Comparison of ENCODE assay signal across 24 mouse cellular contexts in genomic region chr5:33214723-33215122, GRCm38 (mm10). TPM values are rescaled to one million over a fixed set of nuclear protein-coding genes. Genes with fewer than 3 reads are reported as not detected.
DNase-seq lines count a peak whose midpoint lies in the region; ATAC-seq and TF ChIP-seq lines count a peak whose summit lies in the region.
"Had no signal": no experiment of that assay in that cellular context is flagged by ENCODE, and none has a peak within 500 bp of the region (broad histone marks: within the 10 kb centered on the region; RNA-seq: fewer than 3 reads in every experiment).

No protein-coding gene starts in this region.

- no peaks in the 10 kb centered on the region for H3K27me3 ChIP-seq in forebrain, embryonic 11.5 days (ENCODE audit: control insufficient read depth, insufficient read depth, low read length)
- H3K27me3 ChIP-seq in forebrain, embryonic 14.5 days (replicated peaks; ENCODE audit: control insufficient read depth, insufficient read depth, low read length), result no peaks in the 10 kb centered on the region
- no peaks in the 10 kb centered on the region for H3K27me3 ChIP-seq in heart, embryonic 13.5 days (replicated peaks)
- no peaks in the 10 kb centered on the region for H3K27me3 ChIP-seq in intestine, embryonic 15.5 days (replicated peaks)
- no peaks in the 10 kb centered on the region for H3K27me3 ChIP-seq in intestine, postnatal 0 days (replicated peaks; ENCODE audit: control insufficient read depth, insufficient read depth, low read length)
- H3K27me3 ChIP-seq in stomach, postnatal 0 days (ENCODE audit: control insufficient read depth, insufficient read depth, low read length), result no peaks in the 10 kb centered on the region
- H3K27me3 ChIP-seq: embryonic facial prominence, embryonic 15.5 days; Patski had no signal

- no peak overlapping the region for H3K9ac ChIP-seq in forebrain, embryonic 11.5 days (ENCODE audit: low read length)
- H3K9ac ChIP-seq in forebrain, embryonic 14.5 days (ENCODE audit: low read length), result no peak overlapping the region
- H3K9ac ChIP-seq in heart, embryonic 13.5 days, result peak overlapping the region; percentile 64
- H3K9ac ChIP-seq in intestine, embryonic 15.5 days, result 0 out of 2 replicates have a peak overlapping the region, but pooled peaks have one; percentile 15
- no peak overlapping the region for H3K9ac ChIP-seq in intestine, postnatal 0 days (ENCODE audit: low read depth, low read length)
- 0 out of 2 replicates have a peak overlapping the region, but pooled peaks have one; percentile 18 for H3K9ac ChIP-seq in stomach, postnatal 0 days (ENCODE audit: low read length)
- H3K9ac ChIP-seq: embryonic facial prominence, embryonic 15.5 days; hindbrain, embryonic 14.5 days had no signal

- no peaks in the 10 kb centered on the region for H3K36me3 ChIP-seq in forebrain, embryonic 11.5 days (ENCODE audit: control insufficient read depth, insufficient read depth, low read length)
- H3K36me3 ChIP-seq in forebrain, embryonic 14.5 days (ENCODE audit: control insufficient read depth, insufficient read depth, low read length), result no peaks in the 10 kb centered on the region
- H3K36me3 ChIP-seq in heart, embryonic 13.5 days, result peaks cover 17% of the 10 kb centered on the region
- H3K36me3 ChIP-seq in intestine, embryonic 15.5 days, result no peaks in the 10 kb centered on the region
- H3K36me3 ChIP-seq in intestine, postnatal 0 days (ENCODE audit: control insufficient read depth, insufficient read depth), result no peaks in the 10 kb centered on the region
- no peaks in the 10 kb centered on the region for H3K36me3 ChIP-seq in stomach, postnatal 0 days (ENCODE audit: control insufficient read depth, insufficient read depth, low read length)
- H3K36me3 ChIP-seq: embryonic facial prominence, embryonic 15.5 days; forebrain, embryonic 10.5 days; hindbrain, embryonic 10.5 days had no signal

- H3K27ac ChIP-seq in forebrain, embryonic 11.5 days (ENCODE audit: low read depth, low read length), result no peak overlapping the region
- H3K27ac ChIP-seq in forebrain, embryonic 14.5 days (ENCODE audit: low read depth, low read length), result no peak overlapping the region
- no peak overlapping the region for H3K27ac ChIP-seq in heart, embryonic 13.5 days (replicated peaks)
- no peak overlapping the region for H3K27ac ChIP-seq in intestine, embryonic 15.5 days
- H3K27ac ChIP-seq in intestine, postnatal 0 days (ENCODE audit: low read depth, low read length), result no peak overlapping the region
- no peak overlapping the region for H3K27ac ChIP-seq in stomach, postnatal 0 days (replicated peaks)
- H3K27ac ChIP-seq: embryonic facial prominence, embryonic 15.5 days; forebrain, embryonic 10.5 days; hindbrain, embryonic 10.5 days; hindbrain, embryonic 14.5 days had no signal

- no peak for TF ChIP-seq CTCF in intestine, postnatal 0 days (IDR thresholded peaks at IDR 0.05; ENCODE audit: low read depth)
- no peak for TF ChIP-seq CTCF in stomach, postnatal 0 days (IDR thresholded peaks at IDR 0.05; ENCODE audit: low read depth)

- WGBS in forebrain, embryonic 11.5 days, result 79% methylated on average over 4 of the region's 4 CpGs
- 82% methylated on average over 4 of the region's 4 CpGs for WGBS in forebrain, embryonic 14.5 days
- 50% methylated on average over 4 of the region's 4 CpGs for WGBS in heart, embryonic 13.5 days
- whole genome bisulfite sequencing in intestine, embryonic 15.5 days, result 71% methylated on average over 4 of the region's 4 CpGs
- WGBS in intestine, postnatal 0 days, result 68% methylated on average over 4 of the region's 4 CpGs
- WGBS in stomach, postnatal 0 days, result 77% methylated on average over 4 of the region's 4 CpGs

- no peaks in the 10 kb centered on the region for H3K9me3 ChIP-seq in forebrain, embryonic 11.5 days (ENCODE audit: control insufficient read depth, low read length)
- H3K9me3 ChIP-seq in forebrain, embryonic 14.5 days (replicated peaks; ENCODE audit: control insufficient read depth, low read length), result no peaks in the 10 kb centered on the region
- H3K9me3 ChIP-seq in heart, embryonic 13.5 days, result no peaks in the 10 kb centered on the region
- no peaks in the 10 kb centered on the region for H3K9me3 ChIP-seq in intestine, embryonic 15.5 days
- H3K9me3 ChIP-seq in intestine, postnatal 0 days (ENCODE audit: control insufficient read depth), result no peaks in the 10 kb centered on the region
- H3K9me3 ChIP-seq in stomach, postnatal 0 days (ENCODE audit: control insufficient read depth, low read length), result no peaks in the 10 kb centered on the region
- H3K9me3 ChIP-seq: embryonic facial prominence, embryonic 15.5 days; forebrain, embryonic 10.5 days; hindbrain, embryonic 10.5 days had no signal

- peak; percentile 17 for DNase-seq in forebrain, embryonic 11.5 days (ENCODE audit: low spot score)
- DNase-seq in forebrain, embryonic 14.5 days (ENCODE audit: low spot score), result no peak
- DNase-seq in heart, adult 8-10 months (ENCODE audit: low spot score), result no peak
- DNase-seq in stomach, postnatal 0 days (ENCODE audit: low spot score), result no peak
- DNase-seq: adrenal gland, postnatal 25 days; cerebellum, adult 11 months; cerebellum, adult 8-10 months; cerebellum, postnatal 14 days; embryo, embryonic 11 days; gastrocnemius, postnatal 14 days; kidney, adult 8-10 months had no signal

- H3K4me1 ChIP-seq in forebrain, embryonic 11.5 days (replicated peaks; ENCODE audit: control insufficient read depth, insufficient read depth, low read length), result peaks cover 5% of the 10 kb centered on the region
- H3K4me1 ChIP-seq in forebrain, embryonic 14.5 days (ENCODE audit: control insufficient read depth, insufficient read depth, low read length), result no peaks in the 10 kb centered on the region
- H3K4me1 ChIP-seq in heart, embryonic 13.5 days, result peaks cover 50% of the 10 kb centered on the region
- H3K4me1 ChIP-seq in intestine, embryonic 15.5 days (replicated peaks), result peaks cover 36% of the 10 kb centered on the region
- H3K4me1 ChIP-seq in intestine, postnatal 0 days (replicated peaks; ENCODE audit: control insufficient read depth, insufficient read depth, low read length), result peaks cover 6% of the 10 kb centered on the region; the same call in 1 of the 2 replicates
- H3K4me1 ChIP-seq in stomach, postnatal 0 days (replicated peaks; ENCODE audit: control insufficient read depth, insufficient read depth), result peaks cover 9% of the 10 kb centered on the region

- H3K4me3 ChIP-seq in forebrain, embryonic 11.5 days (ENCODE audit: low read depth, low read length), result no peak overlapping the region
- no peak overlapping the region for H3K4me3 ChIP-seq in forebrain, embryonic 14.5 days (ENCODE audit: low read depth, low read length)
- peak overlapping the region; percentile 1; the same call in 1 of the 2 replicates for H3K4me3 ChIP-seq in heart, embryonic 13.5 days
- H3K4me3 ChIP-seq in intestine, embryonic 15.5 days (replicated peaks), result no peak overlapping the region
- H3K4me3 ChIP-seq in intestine, postnatal 0 days (ENCODE audit: low read depth, low read length), result no peak overlapping the region
- H3K4me3 ChIP-seq in stomach, postnatal 0 days (ENCODE audit: low read depth, low read length), result no peak overlapping the region
- H3K4me3 ChIP-seq: embryonic facial prominence, embryonic 15.5 days; erythroblast, embryonic 14.5 days; forebrain, embryonic 10.5 days; hindbrain, embryonic 10.5 days had no signal

- no peak for TF ChIP-seq EP300 in stomach, postnatal 0 days (optimal IDR thresholded peaks at IDR 0.05)

- H3K4me2 ChIP-seq in forebrain, embryonic 11.5 days (ENCODE audit: low read depth, low read length, severe bottlenecking), result no peak overlapping the region
- H3K4me2 ChIP-seq in forebrain, embryonic 14.5 days (ENCODE audit: low read length), result no peak overlapping the region
- peak overlapping the region; percentile 61 for H3K4me2 ChIP-seq in heart, embryonic 13.5 days
- no peak overlapping the region for H3K4me2 ChIP-seq in intestine, embryonic 15.5 days (replicated peaks)
- H3K4me2 ChIP-seq in intestine, postnatal 0 days (replicated peaks; ENCODE audit: low read depth), result no peak overlapping the region
- H3K4me2 ChIP-seq in stomach, postnatal 0 days (replicated peaks; ENCODE audit: low read depth), result no peak overlapping the region
- H3K4me2 ChIP-seq: embryonic facial prominence, embryonic 15.5 days; hindbrain, embryonic 14.5 days had no signal

- ATAC-seq in forebrain, embryonic 11.5 days (replicated peaks; ENCODE audit: low FRiP score), result no peak
- ATAC-seq in forebrain, embryonic 14.5 days, result no peak
- no peak for ATAC-seq in heart, embryonic 13.5 days (ENCODE audit: extremely low read depth, insufficient number of reproducible peaks, low FRiP score, low TSS enrichment)
- no peak for ATAC-seq in intestine, embryonic 15.5 days
- ATAC-seq in intestine, postnatal 0 days, result no peak
- ATAC-seq in stomach, postnatal 0 days (ENCODE audit: low FRiP score, low TSS enrichment), result no peak
- ATAC-seq: forebrain, embryonic 16.5 days; intestine, embryonic 16.5 days; Patski had no signal

RNA-seq across cellular contexts. Expression of gene Spon2, which starts 3.5 kb away (rescaled TPM):
- 2.3 and 5.2 TPM in 2 replicates for polyA plus RNA-seq in forebrain, embryonic 11.5 days (2014; fragmentation: Nextera tagmentation; extraction: Ambion mirVana)
- polyA plus RNA-seq in forebrain, embryonic 14.5 days (2014; fragmentation: Nextera tagmentation; extraction: Ambion mirVana), result 2.4 TPM in 2 replicates
- 89.8 and 95.2 TPM in 2 replicates for polyA plus RNA-seq in heart, embryonic 13.5 days (2015; fragmentation: Nextera tagmentation; extraction: Ambion mirVana)
- total RNA-seq in heart, adult 8-10 months (2022), result 1 to 10 TPM; 1.0 to 3.4 (median 1.4) TPM
- polyA plus RNA-seq in intestine, embryonic 15.5 days (2015; fragmentation: Nextera tagmentation; extraction: Ambion mirVana), result 23.7 and 26.0 TPM in 2 replicates
- 43.0 and 45.4 TPM in 2 replicates for polyA plus RNA-seq in intestine, postnatal 0 days (2015; fragmentation: Nextera tagmentation; extraction: Ambion mirVana)
- 41.2 and 43.6 TPM in 2 replicates for polyA plus RNA-seq in stomach, postnatal 0 days (2015; fragmentation: Nextera tagmentation; extraction: Ambion mirVana)
- total RNA-seq: CH12.LX; granulocyte monocyte progenitor cell, adult 5-6 weeks had no signal

Comparison
In these comparisons a context has a peak if more than half of its experiments do, and no peak if none do; other contexts are left out.
1. H3K9ac ChIP-seq: peak in heart, embryonic 13.5 days (single experiment), intestine, embryonic 15.5 days (single experiment) and stomach, postnatal 0 days (single experiment); none in forebrain, embryonic 11.5 days (single experiment), forebrain, embryonic 14.5 days (single experiment) and intestine, postnatal 0 days (single experiment).